Mouse (Mus musculus) forebrain, postnatal 0 days (tissue): Measurements from ENCODE around the gene Gpatch2l. TPM values are rescaled to one million over a fixed set of nuclear protein-coding genes. Genes with fewer than 3 reads are reported as not detected.

Experiments
- ATAC-seq: fragments of 200-750 bp; cut with Nextera tagmentation; 2 replicates; pipeline ENCODE4 v1.8.0; 2017; ENCODE audit warnings: mild to moderate bottlenecking, moderate library complexity
- DNase-seq: peaks from one replicate; pipeline ENCODE4 v3.0.0-alpha.2; 2015
- H3K27ac ChIP-seq: fragments of 300-500 bp; sonication (generic); 2 replicates; pipeline ENCODE4 v1.5.1; 2014; ENCODE audit warnings: low read depth, mild to moderate bottlenecking, antibody characterized with exemption, low read length, moderate library complexity, mixed read lengths
- H3K27me3 ChIP-seq: fragments of 300-500 bp; sonication (generic); 2 replicates; pipeline ENCODE4 v1.6.1; 2014; ENCODE audit warnings: mild to moderate bottlenecking, low read length, mixed read lengths; ENCODE audit not compliant: insufficient read depth
- H3K36me3 ChIP-seq: fragments of 300-500 bp; sonication (generic); 2 replicates; pipeline ENCODE4 v1.6.1; 2014; ENCODE audit warnings: mild to moderate bottlenecking, moderate library complexity; ENCODE audit not compliant: insufficient read depth
- H3K4me1 ChIP-seq: fragments of 300-500 bp; sonication (generic); 2 replicates; pipeline ENCODE4 v1.6.1; 2014; ENCODE audit warnings: antibody characterized with exemption; ENCODE audit not compliant: insufficient read depth
- H3K4me2 ChIP-seq: fragments of 300-500 bp; sonication (generic); 2 replicates; pipeline ENCODE4 v1.6.1; 2014; ENCODE audit warnings: low read depth, mild to moderate bottlenecking, moderate library complexity
- H3K4me3 ChIP-seq: fragments of 300-500 bp; sonication (generic); 2 replicates; pipeline ENCODE4 v1.5.1; 2014; ENCODE audit warnings: low read depth, low read length, mixed read lengths
- H3K9ac ChIP-seq: fragments of 300-500 bp; sonication (generic); 2 replicates; pipeline ENCODE4 v1.6.1; 2014; ENCODE audit warnings: mild to moderate bottlenecking
- H3K9me3 ChIP-seq: fragments of 300-500 bp; sonication (generic); 2 replicates; pipeline ENCODE4 v1.6.1; 2016; ENCODE audit warnings: low read length
- CTCF ChIP-seq: sonication (generic); IDR thresholded peaks from 2 replicates; pipeline ENCODE4 v1.5.1; 2016; ENCODE audit warnings: antibody characterized with exemption, control low read depth, low read depth
- WGBS: fragments of 180-500 bp; shearing (Covaris S2); extraction: QIAGEN DNeasy Blood & Tissue Kit; methylation state at CpG from one replicate; pipeline ENCODE4 v1.1.7; 2014; 5-methylcytosine and 5-hydroxymethylcytosine counted together
- polyA plus RNA-seq: library from polyadenylated mRNA; unstranded; fragments of >200 nt; fragmentation: Nextera tagmentation; extraction: Ambion mirVana; gene quantifications from 2 replicates; pipeline ENCODE4 v1.2.1, GENCODE M21; 2015
- total RNA-seq: library from RNA; depleted of rRNA; stranded (reverse); fragments of >200 nt; gene quantifications from 2 replicates; pipeline ENCODE4 v1.2.3, GENCODE M21; 2014

The Gpatch2l gene
- total and polyA plus RNA-seq, 2 experiments from 2014 or later: 21.5 to 41.0 TPM

- Histone ChIP-seq H3K9ac (no peak overlapping the region), H3K36me3 (no peaks in the 10 kb centered on the region), H3K4me2 (no peak overlapping the region), H3K4me3 (no peak overlapping the region), H3K27me3 (no peaks in the 10 kb centered on the region), H3K27ac (no peak overlapping the region), H3K9me3 (no peaks in the 10 kb centered on the region), H3K4me1 (no peaks in the 10 kb centered on the region)
- TF ChIP-seq CTCF: 0 out of 2 replicates have a peak, but pooled peaks have one; percentile 11
- ATAC-seq (no peak), DNase-seq (no peak)
- 30% methylated on average over 15 of the region's 15 CpGs for WGBS
Measured at GRCm38 (mm10) chr12:86305635-86306243, 64.1 kb downstream of the Gpatch2l start.

GRCm38 (mm10) chr12:86309474-86309873, 67.8 kb downstream of the Gpatch2l start:
- WGBS: 81% methylated on average over 10 of the region's 10 CpGs
- H3K27ac ChIP-seq: no peak overlapping the region

GRCm38 (mm10) chr12:86309902-86310301, 68.2 kb downstream of the Gpatch2l start:
- Histone ChIP-seq H3K9ac (no peak overlapping the region), H3K27ac (no peak overlapping the region), H3K27me3 (no peaks in the 10 kb centered on the region), H3K9me3 (no peaks in the 10 kb centered on the region), H3K4me3 (no peak overlapping the region), H3K36me3 (no peaks in the 10 kb centered on the region), H3K4me1 (no peaks in the 10 kb centered on the region), H3K4me2 (no peak overlapping the region)
- DNase-seq (no peak), ATAC-seq (no peak)
- TF ChIP-seq CTCF: no peak
- WGBS: 92% methylated on average over 4 of the region's 4 CpGs

More at GRCm38 (mm10) chr12:86309474-86309873, 67.8 kb downstream of the Gpatch2l start:
- Histone ChIP-seq H3K4me2 (no peak overlapping the region), H3K4me3 (no peak overlapping the region), H3K36me3 (no peaks in the 10 kb centered on the region), H3K27me3 (no peaks in the 10 kb centered on the region), H3K4me1 (no peaks in the 10 kb centered on the region), H3K9ac (no peak overlapping the region), H3K9me3 (no peaks in the 10 kb centered on the region)
- ATAC-seq (no peak), DNase-seq (no peak)
- no peak for TF ChIP-seq CTCF

GRCm38 (mm10) chr12:86320629-86321028, 79.0 kb downstream of the Gpatch2l start:
- H3K4me1 ChIP-seq: no peaks in the 10 kb centered on the region
- no peaks in the 10 kb centered on the region for H3K36me3 ChIP-seq
- H3K9ac ChIP-seq: no peak overlapping the region
- no peaks in the 10 kb centered on the region for H3K27me3 ChIP-seq
- WGBS: 23% methylated on average over 12 of the region's 12 CpGs
- DNase-seq (no peak), ATAC-seq (no peak)
- TF ChIP-seq CTCF: no peak
- H3K4me3 ChIP-seq: no peak overlapping the region
- no peaks in the 10 kb centered on the region for H3K9me3 ChIP-seq
- H3K4me2 ChIP-seq: no peak overlapping the region
- H3K27ac ChIP-seq: no peak overlapping the region

- TF ChIP-seq CTCF: no peak
- H3K4me1 ChIP-seq: no peaks in the 10 kb centered on the region
- 45% methylated on average over 3 of the region's 3 CpGs for WGBS
- no peak for ATAC-seq
- no peak overlapping the region for H3K4me3 ChIP-seq
- H3K9ac ChIP-seq: no peak overlapping the region
- DNase-seq: no peak
- no peaks in the 10 kb centered on the region for H3K36me3 ChIP-seq
- H3K9me3 ChIP-seq: no peaks in the 10 kb centered on the region
- H3K4me2 ChIP-seq: no peak overlapping the region
- no peak overlapping the region for H3K27ac ChIP-seq
- no peaks in the 10 kb centered on the region for H3K27me3 ChIP-seq
Measured at GRCm38 (mm10) chr12:86324297-86324696, 82.6 kb downstream of the Gpatch2l start.

- Histone ChIP-seq H3K4me1 (no peaks in the 10 kb centered on the region), H3K4me2 (no peak overlapping the region), H3K36me3 (no peaks in the 10 kb centered on the region), H3K4me3 (no peak overlapping the region), H3K27me3 (no peaks in the 10 kb centered on the region), H3K9ac (no peak overlapping the region), H3K27ac (no peak overlapping the region), H3K9me3 (no peaks in the 10 kb centered on the region)
- WGBS: 59% methylated on average over 4 of the region's 4 CpGs
- ATAC-seq (no peak), DNase-seq (no peak)
- no peak for TF ChIP-seq CTCF
Measured at GRCm38 (mm10) chr12:86329813-86330212, 88.2 kb downstream of the Gpatch2l start.

GRCm38 (mm10) chr12:86330684-86331083, 89.0 kb downstream of the Gpatch2l start:
- DNase-seq: peak; percentile 14
- TF ChIP-seq CTCF: no peak
- no peaks in the 10 kb centered on the region for H3K4me1 ChIP-seq

More at GRCm38 (mm10) chr12:86330684-86331083, 89.0 kb downstream of the Gpatch2l start:
- peak; percentile 34 for ATAC-seq
- no peak overlapping the region for H3K4me3 ChIP-seq
- H3K36me3 ChIP-seq: no peaks in the 10 kb centered on the region
- no peaks in the 10 kb centered on the region for H3K27me3 ChIP-seq
- no peaks in the 10 kb centered on the region for H3K9me3 ChIP-seq
- H3K4me2 ChIP-seq: no peak overlapping the region
- H3K27ac ChIP-seq: no peak overlapping the region
- WGBS: 53% methylated on average over 9 of the region's 9 CpGs
- H3K9ac ChIP-seq: no peak overlapping the region
